Mouse (Mus musculus) adrenal gland (tissue): ENCODE data around the gene Commd7.

ENCODE experiments used
- intact Hi-C: fragments of 180-260 bp; cut with DNase I; formaldehyde crosslinking; loops from one replicate; pipeline ENCODE4 v1.15.1; 2025

Gene Commd7

GRCm38 (mm10) chr2:153592056-153593014 lies 40.2 kb downstream of the Commd7 start:
- intact Hi-C loops, result no loop called here

DNA sequence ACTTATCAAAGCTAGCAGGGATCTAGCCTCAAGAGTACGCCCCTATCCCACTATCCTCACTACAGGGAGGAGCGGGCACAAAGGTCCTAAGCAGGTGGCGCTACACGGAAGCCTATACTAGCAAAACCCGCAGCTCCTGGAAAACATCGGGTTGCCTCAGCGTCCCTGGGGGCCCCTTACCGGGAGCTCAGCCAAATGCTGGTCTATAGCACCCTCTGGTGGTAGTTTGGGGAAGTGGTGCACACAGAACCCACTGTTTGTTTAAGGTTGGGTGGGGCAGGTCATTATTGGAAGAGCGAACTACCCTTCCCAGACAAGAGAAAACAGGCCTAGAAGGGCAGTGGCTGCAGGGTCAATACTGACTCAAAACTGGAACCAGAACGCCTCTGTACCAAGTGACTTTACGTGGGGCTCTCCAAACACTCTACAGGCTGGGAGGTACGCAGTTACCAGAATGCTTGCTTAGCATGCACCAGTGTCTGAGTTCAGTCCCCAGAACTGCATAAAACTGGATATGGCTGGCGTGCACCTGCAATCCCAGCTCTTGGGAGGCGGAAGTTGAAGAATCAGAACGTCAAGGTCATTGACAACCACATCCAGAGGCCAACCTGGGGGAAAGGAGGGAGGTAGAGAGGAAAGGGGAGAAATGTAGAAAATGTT lies 45.9 kb downstream of the Commd7 start:
- intact Hi-C loops, result loop anchor here (2.0 to 5.0 kb wide), 3 partner anchors 89 to 439 kb away; no protein-coding TSS in a partner anchor

DNA sequence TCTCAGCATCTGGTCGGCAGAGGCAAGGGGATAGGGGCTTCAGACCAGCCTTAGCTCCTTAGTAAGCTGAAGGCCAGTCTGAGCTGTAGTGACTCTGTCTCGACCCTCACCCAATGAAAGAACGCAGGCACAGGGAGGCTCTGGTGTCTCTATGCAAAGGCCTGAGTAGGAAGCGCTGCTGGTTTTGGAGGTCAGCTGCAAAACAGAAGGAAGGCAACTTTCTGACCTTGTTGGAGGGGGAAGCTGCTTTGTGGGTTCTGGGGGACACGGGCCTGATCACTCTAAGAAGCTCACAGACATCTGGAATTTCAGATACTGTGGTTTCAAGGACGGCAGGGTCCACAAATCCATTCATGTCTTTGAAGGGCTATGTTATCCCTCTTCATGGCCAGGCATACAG lies 46.6 kb downstream of the Commd7 start:
- intact Hi-C loops, result loop anchor here (2.0 to 5.0 kb wide), 3 partner anchors 89 to 439 kb away; no protein-coding TSS in a partner anchor

GRCm38 (mm10) chr2:153584396-153584795 lies 48.2 kb downstream of the Commd7 start:
- intact Hi-C loops, result no loop called here

DNA sequence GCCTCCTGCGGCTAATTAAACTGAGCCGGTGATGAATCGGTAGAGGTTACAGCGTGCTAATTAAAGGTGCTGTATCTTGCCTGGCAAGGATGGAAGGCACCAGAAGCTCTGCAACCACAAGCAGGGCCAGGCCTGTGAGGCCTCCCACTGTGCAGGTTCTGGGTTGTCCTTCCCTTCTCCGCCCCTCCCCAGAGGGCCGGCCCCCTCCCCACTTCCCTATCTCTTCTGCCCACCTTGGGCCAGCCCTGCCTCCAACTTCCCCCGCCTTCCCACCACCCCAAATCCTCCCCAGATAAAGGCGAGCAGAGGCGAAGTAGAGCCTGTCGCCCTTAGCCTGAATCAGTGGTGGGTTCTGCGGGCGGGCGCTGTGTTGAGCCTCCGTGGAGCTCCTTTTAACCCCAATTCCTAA lies 48.9 kb downstream of the Commd7 start:
- intact Hi-C loops, result no loop called here

GRCm38 (mm10) chr2:153582876-153583585 lies 49.5 kb downstream of the Commd7 start:
- intact Hi-C loops, result no loop called here

DNA sequence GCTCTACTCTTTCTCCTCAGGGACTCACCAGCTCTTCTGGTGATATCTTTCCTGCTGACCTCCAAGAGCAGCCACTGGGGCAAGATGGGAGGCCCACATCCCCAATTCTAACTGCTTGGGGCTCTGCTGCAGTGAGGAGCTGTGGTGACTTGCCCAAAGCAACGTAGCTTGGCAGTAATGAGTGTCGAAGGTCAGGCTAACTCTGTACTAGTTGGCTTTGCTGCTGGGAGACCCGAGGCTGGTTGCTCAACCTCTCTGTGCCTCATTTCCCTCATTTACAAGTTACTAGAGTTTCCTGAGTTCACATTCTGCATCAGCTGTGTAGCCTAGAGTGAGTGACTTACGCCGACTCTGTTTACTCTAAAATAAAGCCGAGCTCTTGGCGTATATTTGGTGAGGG lies 51.2 kb downstream of the Commd7 start:
- intact Hi-C loops, result no loop called here

DNA sequence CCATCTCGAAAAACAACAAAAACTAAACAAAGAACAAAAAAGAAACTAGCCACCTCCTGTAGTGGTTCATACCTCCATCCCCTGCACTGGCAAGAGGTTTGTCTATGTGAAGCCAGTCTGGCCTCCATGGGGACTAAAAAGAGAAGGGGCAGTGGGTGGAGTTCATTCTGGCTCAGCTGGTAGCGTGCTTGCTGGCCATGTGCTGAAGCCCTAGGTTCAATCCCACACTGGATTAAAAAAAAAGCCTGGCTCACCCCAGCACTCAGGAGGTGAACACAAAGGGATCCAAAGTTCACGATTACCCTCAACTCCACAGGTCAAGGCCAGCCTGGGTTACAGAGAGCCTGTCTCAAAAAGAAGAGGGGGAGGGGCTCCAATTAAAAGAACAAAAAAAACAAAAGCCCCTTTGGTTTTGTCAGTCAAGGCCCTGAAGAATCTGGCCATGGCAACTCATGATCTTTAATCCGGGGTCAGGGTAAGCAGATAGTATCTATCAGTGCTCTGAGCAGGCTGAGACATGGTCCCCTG lies 52.1 kb downstream of the Commd7 start:
- intact Hi-C loops, result no loop called here

- intact Hi-C loops, result no loop called here
Measured at GRCm38 (mm10) chr2:153580042-153580441, 52.5 kb downstream of the Commd7 start.

DNA sequence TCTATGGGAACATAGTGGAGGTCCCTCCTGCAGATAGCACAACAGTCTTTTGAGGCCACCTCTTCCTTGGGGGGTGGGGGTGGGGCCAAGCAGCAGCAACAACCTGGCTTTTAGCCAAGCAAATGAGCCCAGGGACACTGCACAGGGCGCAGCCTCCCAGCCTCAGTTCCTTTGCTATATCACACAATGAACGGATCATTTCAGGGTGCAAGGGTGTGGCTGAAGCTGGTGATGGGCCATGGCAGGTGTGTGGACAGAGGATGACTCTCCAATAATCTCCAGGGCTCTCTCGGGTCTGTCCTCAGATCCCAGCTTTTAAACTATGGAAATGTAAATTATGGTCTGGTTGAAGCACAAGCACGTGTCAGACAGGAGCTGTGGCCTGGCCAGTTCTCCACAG lies 55.5 kb downstream of the Commd7 start:
- intact Hi-C loops, result no loop called here

DNA sequence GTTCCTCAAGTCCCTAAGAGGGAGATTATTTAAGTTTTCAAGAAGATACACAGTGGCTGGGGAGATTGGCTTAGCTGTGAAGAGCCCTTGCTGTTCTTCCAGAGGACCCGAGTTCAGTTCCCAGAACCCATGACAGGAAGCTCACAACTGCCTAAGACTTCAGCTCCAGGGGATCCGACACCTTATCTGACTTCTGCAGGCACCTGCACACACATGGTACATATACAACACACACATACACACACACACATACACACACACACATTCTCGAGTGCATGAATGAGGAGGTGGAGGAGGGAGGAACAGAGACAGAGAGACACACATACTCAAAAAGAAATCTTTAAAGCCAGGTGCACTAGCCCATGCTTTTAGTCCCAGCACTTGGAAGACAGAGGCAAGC lies 56.4 kb downstream of the Commd7 start:
- intact Hi-C loops, result no loop called here

- intact Hi-C loops, result no loop called here
Measured at GRCm38 (mm10) chr2:153575554-153575953, 57.0 kb downstream of the Commd7 start.

GRCm38 (mm10) chr2:153573101-153573500 lies 59.5 kb downstream of the Commd7 start:
- intact Hi-C loops, result no loop called here

GRCm38 (mm10) chr2:153568541-153568940 lies 64.0 kb downstream of the Commd7 start:
- intact Hi-C loops, result no loop called here

DNA sequence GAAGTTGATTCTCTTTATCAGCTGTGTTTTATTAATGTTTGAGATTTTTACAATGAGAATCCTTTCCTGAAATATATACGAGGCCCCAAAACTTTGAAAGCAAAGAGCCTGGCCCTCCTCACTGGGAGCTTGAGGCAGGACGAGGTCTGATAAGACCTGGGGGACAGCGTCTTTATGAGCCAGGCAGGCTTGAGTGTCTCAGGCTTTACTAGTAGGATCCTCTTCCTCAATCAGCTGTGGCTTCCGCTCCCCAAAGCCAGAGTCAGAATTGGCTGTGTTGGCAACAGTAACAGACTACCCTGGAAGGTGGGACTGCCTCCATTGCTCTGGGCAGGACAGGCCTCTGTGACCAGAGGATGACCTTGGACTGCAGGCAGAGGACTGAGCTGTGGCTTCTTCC lies 64.6 kb downstream of the Commd7 start:
- intact Hi-C loops, result no loop called here
